Mouse (Mus musculus) cerebral cortex, adult 2 months (tissue): Measurements from ENCODE around the gene Saxo1.

Experiments
- WGBS: fragments of 180-500 bp; shearing (Covaris S2); methylation state at CpG from one replicate; pipeline ENCODE4 v1.1.7; 2018; 5-methylcytosine and 5-hydroxymethylcytosine counted together

Gene Saxo1

DNA sequence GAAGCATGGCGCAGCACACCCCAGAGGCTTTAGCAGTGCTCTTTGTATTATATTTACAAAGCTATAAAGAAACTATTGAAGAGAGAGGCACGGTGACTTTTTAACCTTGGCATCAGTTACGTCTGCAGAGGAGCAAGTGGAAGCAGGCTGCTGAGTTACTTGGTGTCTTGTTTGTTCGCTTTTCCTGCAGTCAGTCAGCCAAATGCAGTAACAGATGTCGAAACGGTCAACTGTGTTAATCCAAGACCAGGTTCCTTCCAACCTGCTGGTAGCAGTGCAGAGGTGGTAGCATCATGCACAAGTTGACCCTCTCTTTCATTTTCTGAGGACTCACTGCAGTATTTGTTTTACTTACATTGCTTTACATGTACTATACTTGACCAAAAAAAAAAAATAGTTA, 135.5 kb downstream of the Saxo1 start:
- 87% methylated on average over 6 of the region's 6 CpGs for WGBS

DNA sequence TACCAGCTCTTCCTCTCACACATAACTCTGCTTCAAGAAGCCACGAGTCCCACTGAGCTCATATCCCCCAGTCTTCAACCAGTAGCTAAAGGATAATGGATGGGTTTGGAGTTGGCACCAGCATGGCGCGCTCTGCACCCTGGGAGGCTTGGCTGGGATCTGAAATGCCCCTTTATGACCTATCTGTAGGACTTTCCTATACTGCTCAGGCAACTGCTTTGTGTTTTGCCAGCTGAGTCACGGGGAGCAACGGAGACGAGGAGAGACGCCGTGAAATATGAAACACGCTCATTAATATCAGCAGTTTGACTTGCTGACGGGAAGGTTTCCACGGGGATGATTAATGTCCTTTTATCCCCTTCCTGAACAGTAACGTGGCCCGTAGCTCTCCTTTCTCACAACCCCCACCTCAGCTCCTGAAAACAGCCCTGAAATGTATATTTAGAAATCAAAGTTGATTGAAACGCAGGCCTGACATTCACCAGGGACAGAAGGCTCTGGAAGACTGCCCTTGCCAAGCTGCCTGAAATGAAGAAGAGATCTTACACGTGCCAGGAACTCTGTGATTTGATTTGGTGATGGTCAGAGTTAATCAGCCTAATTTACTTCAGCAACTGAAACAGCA, 141.6 kb downstream of the Saxo1 start:
- 79% methylated on average over 15 of the region's 15 CpGs for WGBS

DNA sequence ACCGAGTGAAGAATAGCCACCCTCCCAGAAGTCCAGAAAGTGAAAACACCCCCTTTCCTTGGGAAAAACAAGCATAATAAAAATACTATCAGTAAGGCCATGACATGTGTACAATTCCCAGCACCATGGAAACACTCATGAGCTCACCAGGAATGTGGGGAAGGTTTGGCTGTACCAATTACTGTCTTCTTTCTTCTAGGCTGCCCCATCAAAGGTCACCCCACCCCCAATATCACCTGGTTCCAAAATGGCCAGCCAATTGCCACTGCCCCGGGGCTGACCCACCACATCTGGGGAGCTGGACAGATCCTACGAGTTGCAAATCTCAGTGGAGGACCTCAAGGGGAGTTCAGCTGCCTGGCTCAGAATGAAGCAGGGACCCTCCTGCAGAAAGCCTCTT, 144.7 kb downstream of the Saxo1 start:
- 58% methylated on average over 3 of the region's 3 CpGs for WGBS

DNA sequence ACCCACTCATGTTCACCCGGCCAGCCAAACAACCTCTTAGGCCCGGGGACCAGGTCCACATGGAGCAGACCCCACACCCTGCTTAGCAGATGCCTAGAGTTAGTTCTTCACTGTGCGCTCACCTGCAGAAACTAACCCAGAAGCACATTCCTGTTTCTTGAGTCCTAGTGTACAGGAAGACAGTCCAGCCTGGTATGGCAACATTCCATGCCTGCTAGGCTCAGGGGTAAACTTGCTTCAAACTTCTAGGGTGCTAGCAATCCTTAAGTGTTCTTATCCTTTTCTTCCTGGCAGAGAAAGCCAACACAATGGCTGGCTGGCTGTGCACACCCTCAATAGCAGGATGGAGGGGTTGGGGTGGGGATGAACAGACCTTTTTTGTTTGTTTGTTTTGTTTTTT, 147.2 kb downstream of the Saxo1 start:
- WGBS = 96% methylated on average over 3 of the region's 3 CpGs

DNA sequence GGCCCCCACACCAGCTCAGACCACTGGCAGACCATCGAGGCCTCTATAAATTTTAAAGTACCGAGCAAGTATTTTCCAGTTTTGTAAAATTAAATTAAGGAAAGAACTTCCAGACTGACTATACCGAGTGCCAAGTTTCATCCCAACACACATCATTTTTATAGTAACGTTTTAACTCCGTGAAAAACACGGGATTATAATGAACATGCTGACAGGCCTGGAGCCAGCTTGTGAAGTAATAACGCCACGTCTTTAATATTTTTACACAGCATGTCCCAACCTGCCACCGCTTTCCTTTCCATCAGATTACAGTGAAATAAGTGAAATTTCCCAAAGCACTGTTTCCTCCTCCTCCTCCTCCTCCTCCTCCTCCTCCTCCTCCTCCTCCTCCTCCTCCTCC, 149.7 kb downstream of the Saxo1 start:
- 54% methylated on average over 9 of the region's 9 CpGs for WGBS

DNA sequence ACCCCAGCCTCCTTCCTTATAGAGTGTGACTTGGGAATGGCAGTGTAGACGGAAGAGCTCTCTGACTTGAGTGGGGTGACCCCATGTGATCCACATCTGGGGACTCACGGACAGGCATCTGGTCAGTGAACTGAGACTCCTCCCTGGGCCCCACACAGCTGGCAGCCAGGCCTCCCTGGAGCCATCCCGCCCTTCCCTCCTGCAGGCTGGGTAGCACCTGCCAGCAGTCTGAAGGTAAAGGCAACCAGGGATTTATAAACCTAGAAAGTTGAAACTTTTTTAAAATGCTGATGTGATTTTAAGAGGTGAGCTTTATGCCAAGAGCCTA, 151.0 kb downstream of the Saxo1 start:
- 93% methylated on average over 3 of the region's 3 CpGs for WGBS

DNA sequence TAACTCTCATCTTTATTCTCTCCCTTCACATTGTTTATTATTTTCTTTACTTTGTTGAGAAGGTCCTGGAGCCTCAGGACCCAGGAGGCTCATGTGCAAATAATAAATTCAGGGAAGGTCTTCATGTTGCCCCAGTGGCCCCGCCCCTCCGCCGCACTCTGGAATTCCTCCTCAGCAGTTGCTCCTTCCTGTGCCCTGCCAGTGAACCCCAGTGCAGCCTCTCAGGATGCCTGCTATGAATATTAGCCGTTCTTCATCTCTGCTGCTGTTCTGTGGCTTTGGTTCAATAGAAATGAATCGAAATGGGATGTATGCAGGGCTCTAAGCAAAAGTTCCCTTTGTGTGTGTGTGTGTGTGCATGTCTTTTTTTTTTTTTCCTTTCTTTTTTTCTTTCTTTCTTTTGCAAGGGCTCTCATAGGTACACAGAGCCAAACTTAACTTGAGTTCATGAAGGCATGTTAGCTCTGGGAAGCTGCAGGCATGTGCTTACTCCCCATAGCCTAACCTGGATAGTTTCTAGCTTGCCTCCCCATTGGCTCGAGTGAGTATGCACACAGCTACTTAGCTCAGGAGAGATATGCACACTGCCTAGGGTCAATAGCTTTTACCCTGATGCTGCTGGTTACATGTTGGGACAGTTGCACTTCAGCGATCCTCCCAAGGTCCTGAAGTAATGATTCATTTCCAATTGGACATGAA, 151.5 kb downstream of the Saxo1 start:
- WGBS = 81% methylated on average over 7 of the region's 7 CpGs

DNA sequence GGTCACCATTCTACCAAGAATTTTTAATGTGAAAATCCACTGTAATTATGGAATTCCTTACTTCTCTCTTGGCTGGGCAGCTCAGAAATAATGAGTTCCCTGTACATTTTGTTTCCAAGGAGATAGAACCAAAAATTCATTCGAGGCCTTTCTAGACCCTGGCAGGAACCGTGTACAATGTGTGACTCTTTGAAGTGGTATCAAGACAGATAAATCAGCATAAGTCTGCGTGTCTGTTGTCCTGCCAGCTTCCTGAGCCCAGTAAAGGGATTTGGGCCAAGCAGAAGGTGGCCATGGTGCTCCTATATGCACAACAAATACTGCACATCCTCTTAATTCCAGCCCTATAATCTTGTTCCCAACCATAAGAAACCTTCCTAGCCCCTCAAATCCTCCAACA, 157.0 kb downstream of the Saxo1 start:
- 40% methylated on average over 3 of the region's 3 CpGs for WGBS

DNA sequence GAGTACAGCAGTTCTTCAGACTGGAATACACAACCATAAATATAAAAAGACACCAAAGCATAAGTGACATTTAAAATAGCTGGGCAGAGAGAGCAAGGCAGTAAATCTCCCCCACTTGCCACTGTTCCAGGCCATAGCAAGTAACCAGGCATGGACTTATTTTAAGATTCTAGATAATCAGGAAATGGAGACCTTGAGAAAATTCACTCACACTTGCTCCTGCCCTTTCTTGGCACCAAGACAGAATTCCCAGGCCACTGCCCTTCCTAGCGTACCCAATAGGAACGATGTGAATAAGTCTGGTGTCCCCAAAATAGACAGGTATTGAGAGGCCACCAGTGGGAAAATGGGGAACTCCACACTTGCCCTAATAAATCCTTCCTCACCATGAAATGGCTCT, 160.7 kb downstream of the Saxo1 start:
- WGBS = 84% methylated on average over 2 of the region's 2 CpGs

DNA sequence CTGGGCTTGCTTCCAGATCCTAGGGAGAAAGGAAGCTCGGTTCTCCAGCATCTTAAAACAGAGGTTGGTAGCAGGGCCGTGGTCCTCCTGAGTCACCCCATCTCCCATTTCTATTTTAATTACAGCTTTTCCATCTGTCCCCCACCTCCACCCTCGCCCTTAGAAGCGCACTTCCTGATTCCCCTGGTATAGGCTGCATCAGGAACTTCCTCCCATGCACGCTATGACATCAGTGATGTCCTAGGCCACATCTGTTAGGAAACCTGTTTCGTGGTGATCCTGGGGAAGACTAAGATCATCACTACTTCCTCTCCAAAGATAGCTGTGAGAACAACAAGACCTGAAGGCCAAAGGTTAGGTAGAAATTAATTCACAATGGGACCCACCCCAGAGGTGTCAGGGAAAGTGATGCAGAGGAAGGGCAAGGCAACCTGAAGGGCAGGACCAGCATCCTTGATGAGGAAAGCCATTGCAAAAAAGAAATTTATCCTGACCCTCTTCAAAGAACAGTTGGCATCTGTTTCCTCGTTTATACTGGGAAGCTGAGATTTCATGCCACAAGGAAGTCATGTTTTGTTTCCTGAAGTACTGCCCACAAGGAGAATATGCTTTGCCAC, 161.3 kb downstream of the Saxo1 start:
- WGBS = 60% methylated on average over 7 of the region's 7 CpGs

DNA sequence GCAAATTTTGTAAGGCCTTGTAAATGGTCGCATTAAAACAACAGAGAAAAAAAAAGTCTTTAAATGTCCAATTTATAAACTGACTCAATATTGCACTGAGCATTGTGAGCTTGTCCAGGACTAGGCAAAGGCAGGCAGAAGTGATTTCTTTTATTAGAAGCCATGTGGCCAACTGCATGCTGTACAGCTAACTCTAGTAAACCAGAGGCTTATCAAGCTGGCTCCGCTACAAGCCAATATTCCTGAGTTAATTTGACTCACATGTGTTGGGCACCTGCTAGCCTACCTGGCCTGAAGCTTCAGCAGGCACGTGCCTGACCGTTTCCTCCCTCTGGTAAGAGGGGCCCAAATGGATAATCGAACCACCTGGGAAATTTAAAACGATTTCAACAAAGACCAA, 162.5 kb downstream of the Saxo1 start:
- WGBS = 88% methylated on average over 6 of the region's 6 CpGs
